Mouse (Mus musculus): ENCODE data around the gene Trpv2. TPM values are rescaled to one million over a fixed set of nuclear protein-coding genes. Genes with fewer than 3 reads are reported as not detected.
"Not testable (repeated sequence)": the region's sequence is repeated elsewhere in the genome, so short reads cannot be mapped to it uniquely, and the experiment has no call there.

Gene Trpv2
- polyA plus RNA-seq, 1 experiment from 2014 or later, result 19.8 TPM

DNA sequence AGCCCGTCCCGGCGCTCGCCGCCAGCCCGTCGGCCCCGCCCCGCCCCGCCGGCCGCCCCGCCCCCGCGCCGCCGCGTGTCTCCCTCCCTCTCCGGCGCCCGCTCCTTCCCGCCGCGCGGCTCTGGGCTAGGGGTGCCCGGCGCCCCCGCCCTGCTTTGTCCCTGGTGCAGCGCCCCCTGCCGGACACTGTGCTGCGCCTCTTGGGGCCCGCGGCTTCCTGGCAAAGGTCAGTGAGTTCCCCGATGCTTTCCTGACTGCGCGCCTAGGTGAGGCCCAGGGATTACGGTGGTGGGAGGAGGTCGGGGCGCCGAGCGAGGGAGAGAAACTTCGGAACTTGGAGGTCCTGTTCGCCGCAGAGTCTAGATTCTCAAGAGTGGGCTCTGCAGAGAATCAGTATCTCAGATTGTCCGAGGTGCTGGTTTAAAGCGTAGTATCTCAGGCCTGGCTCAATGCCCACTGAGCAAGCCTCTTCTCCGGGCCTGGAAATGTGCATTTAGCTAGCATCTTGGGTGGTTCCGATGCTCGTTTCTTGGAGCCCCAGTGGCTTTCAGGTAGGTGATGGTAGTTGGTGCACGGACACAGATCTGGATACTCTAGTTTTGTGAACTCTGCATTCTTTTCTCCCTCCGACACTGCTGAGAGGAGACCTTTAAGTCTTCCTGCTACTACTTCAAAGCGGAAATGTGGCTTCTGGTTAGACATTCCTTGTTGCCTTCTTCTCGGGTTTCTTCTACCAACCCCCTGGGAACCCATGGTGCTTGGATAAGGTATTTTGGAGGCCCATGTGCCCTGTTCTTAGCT lies 74.5 kb downstream of the Trpv2 start, which contains the start of gene Mmgt2:
TSS of gene Mmgt2 (plus strand) at position 74 of the 801 bp plus-strand sequence.
- Histone ChIP-seq H3K4me3 (peak within 1 kb of the TSS; percentile 82), H3K4me2 (replicated peaks) (peak within 1 kb of the TSS; percentile 91), H3K27me3 (no peaks in the 10 kb centered on the region), H3K9ac (replicated peaks) (peak within 1 kb of the TSS; percentile 65), H3K36me3 (no peaks in the 10 kb centered on the region), H3K9me3 (no peaks in the 10 kb centered on the region), H3K4me1 (peaks cover 42% of the 10 kb centered on the region), H3K27ac (replicated peaks) (peak within 1 kb of the TSS; percentile 66)
- 2% methylated on average over 27 of the region's 53 CpGs for WGBS
- peak; percentile 86 for ATAC-seq (replicated peaks)

DNA sequence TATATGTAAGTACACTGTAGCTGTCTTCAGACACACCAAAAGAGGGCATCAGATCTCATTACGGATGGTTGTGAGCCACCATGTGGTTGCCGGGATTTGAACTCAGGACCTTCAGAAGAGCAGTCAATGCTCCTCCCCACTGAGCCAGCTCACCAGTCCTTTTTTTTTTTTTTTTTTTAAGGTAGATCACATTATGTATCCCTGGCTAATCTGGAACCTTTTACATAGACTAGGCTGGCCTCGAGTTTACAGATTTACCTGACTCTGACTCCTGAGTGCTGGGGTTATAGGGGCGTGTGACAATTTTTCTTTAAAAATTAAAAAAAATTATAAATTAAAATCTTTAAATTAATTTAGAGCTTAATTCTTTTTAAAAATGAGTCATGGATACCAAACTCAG lies 75.5 kb downstream of the Trpv2 start:
- H3K4me1 ChIP-seq, result peaks cover 41% of the 10 kb centered on the region
- not testable (repeated sequence) for H3K27me3 ChIP-seq; ATAC-seq (replicated peaks); H3K36me3 ChIP-seq; H3K27ac ChIP-seq (replicated peaks); H3K9me3 ChIP-seq; H3K9ac ChIP-seq (replicated peaks); H3K4me2 ChIP-seq (replicated peaks); H3K4me3 ChIP-seq
- WGBS, result 88% methylated on average over 4 of the region's 4 CpGs

Other genes with a start within 250 kb of the Trpv2 start
- gene Pigl, start 116.0 kb upstream of the Trpv2 start, polyA plus RNA-seq (2015; fragmentation: Nextera tagmentation; extraction: Ambion mirVana), result 5.4 and 5.5 TPM in 2 replicates
- 212 and 213 TPM in 2 replicates for gene Ncor1, start 115.9 kb upstream of the Trpv2 start, polyA plus RNA-seq (2015; fragmentation: Nextera tagmentation; extraction: Ambion mirVana)
- gene Cenpv, start 35.2 kb upstream of the Trpv2 start, polyA plus RNA-seq (2015; fragmentation: Nextera tagmentation; extraction: Ambion mirVana), result 94.2 and 99.8 TPM in 2 replicates
- gene Ubb, start 23.3 kb upstream of the Trpv2 start, polyA plus RNA-seq (2015; fragmentation: Nextera tagmentation; extraction: Ambion mirVana), result 4,659 and 4,677 TPM in 2 replicates
- 11.1 and 11.3 TPM in 2 replicates for gene Lrrc75a, start 74.0 kb downstream of the Trpv2 start, polyA plus RNA-seq (2015; fragmentation: Nextera tagmentation; extraction: Ambion mirVana)
- gene Mmgt2, start 74.2 kb downstream of the Trpv2 start, polyA plus RNA-seq (2015; fragmentation: Nextera tagmentation; extraction: Ambion mirVana), result 26.2 and 30.7 TPM in 2 replicates
- gene Zfp287, start 157.4 kb downstream of the Trpv2 start, polyA plus RNA-seq (2015; fragmentation: Nextera tagmentation; extraction: Ambion mirVana), result 25.5 and 26.0 TPM in 2 replicates
- gene Gm10428, start 178.6 kb downstream of the Trpv2 start, polyA plus RNA-seq (2015; fragmentation: Nextera tagmentation; extraction: Ambion mirVana), result not detected in 2 replicates
- gene Zfp286, start 215.0 kb downstream of the Trpv2 start, polyA plus RNA-seq (2015; fragmentation: Nextera tagmentation; extraction: Ambion mirVana), result 40.1 and 41.8 TPM in 2 replicates
- gene Trim16, start 245.7 kb downstream of the Trpv2 start, polyA plus RNA-seq (2015; fragmentation: Nextera tagmentation; extraction: Ambion mirVana), result 3.9 TPM in 2 replicates

Data from forebrain, embryonic 15.5 days (tissue).